Mouse (Mus musculus): ENCODE results near the gene Mrtfb. TPM values are rescaled to one million over a fixed set of nuclear protein-coding genes. Genes with fewer than 3 reads are reported as not detected.

Mrtfb gene
- polyA plus RNA-seq, 2 experiments = 1.1 to 3.3 TPM

DNA sequence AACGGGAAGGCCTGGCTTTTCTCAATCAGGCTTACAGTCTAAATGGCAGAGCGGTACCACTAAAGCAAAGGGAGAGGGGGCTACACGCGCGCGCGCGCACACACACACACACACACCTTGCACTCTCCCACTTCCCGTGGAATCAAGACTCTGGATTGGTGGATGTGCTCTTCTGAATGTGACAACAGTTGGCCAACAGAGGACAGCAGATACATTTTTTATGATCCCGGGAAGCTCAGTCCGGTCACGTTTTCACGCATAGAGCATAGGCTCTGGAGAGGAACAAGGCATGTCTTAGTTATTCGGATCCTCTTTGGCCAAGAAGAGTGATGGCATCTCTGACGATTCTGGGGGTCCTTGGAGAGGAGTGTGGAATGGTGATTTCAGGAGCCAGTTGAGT, 190.2 kb downstream of the Mrtfb start:
- Histone ChIP-seq H3K27me3 (ENCODE audit: control insufficient read depth, insufficient read depth, low read length) (peaks cover 16% of the 10 kb centered on the region; the same call in 1 of the 2 replicates), H3K4me2 (ENCODE audit: low read depth) (peak overlapping the region; percentile 98), H3K9ac (replicated peaks) (no peak overlapping the region), H3K9me3 (ENCODE audit: control insufficient read depth, low read length) (no peaks in the 10 kb centered on the region), H3K27ac (no peak overlapping the region), H3K4me1 (replicated peaks; ENCODE audit: control insufficient read depth in 2 of 2, insufficient read depth in 2 of 2, low read length in 1 of 2) (peaks cover 11 to 20% of the 10 kb centered on the region in 2 experiments; a peak in 3 of 4 replicates), H3K4me3 (ENCODE audit: insufficient read depth in 1 of 2, low read depth in 2 of 2, low read length in 2 of 2) (no peak overlapping the region; a peak in 1 of 4 replicates), H3K36me3 (replicated peaks; ENCODE audit: control insufficient read depth, insufficient read depth, low read depth) (no peaks in the 10 kb centered on the region)
- ATAC-seq (ENCODE audit: insufficient read depth) (no peak), DNase-seq (ENCODE audit: low read depth in 3 of 3, low spot score in 3 of 3) (no peak)
- no peak for TF ChIP-seq EP300 (IDR thresholded peaks at IDR 0.05; ENCODE audit: low read depth)
- TF ChIP-seq CTCF (IDR thresholded peaks at IDR 0.05; ENCODE audit: low read depth) = peak; percentile 3; the same call in 1 of the 2 replicates
- 40% methylated on average over 15 of the region's 15 CpGs for WGBS (ENCODE audit: insufficient replicate concordance)

GRCm38 (mm10) chr16:13446971-13447283, 190.6 kb downstream of the Mrtfb start:
- Histone ChIP-seq H3K4me2 (ENCODE audit: low read depth) (peak overlapping the region; percentile 98), H3K4me1 (replicated peaks; ENCODE audit: control insufficient read depth in 2 of 2, insufficient read depth in 2 of 2, low read length in 1 of 2) (peaks cover 11 to 20% of the 10 kb centered on the region in 2 experiments; a peak in 3 of 4 replicates), H3K27ac (no peak overlapping the region), H3K9ac (replicated peaks) (no peak overlapping the region), H3K9me3 (ENCODE audit: control insufficient read depth, low read length) (no peaks in the 10 kb centered on the region), H3K36me3 (replicated peaks; ENCODE audit: control insufficient read depth, insufficient read depth, low read depth) (no peaks in the 10 kb centered on the region), H3K4me3 (ENCODE audit: insufficient read depth in 1 of 2, low read depth in 2 of 2, low read length in 2 of 2) (peak overlapping the region; percentile 18 to 61; a peak in 2 of 4 replicates), H3K27me3 (ENCODE audit: control insufficient read depth, insufficient read depth, low read length) (peaks cover 16% of the 10 kb centered on the region; the same call in 1 of the 2 replicates)
- WGBS (ENCODE audit: insufficient replicate concordance) = 8% methylated on average over 10 of the region's 11 CpGs
- ATAC-seq (ENCODE audit: insufficient read depth) (no peak), DNase-seq (ENCODE audit: low read depth in 3 of 3, low spot score in 3 of 3) (no peak)
- TF ChIP-seq CTCF (IDR thresholded peaks at IDR 0.05; ENCODE audit: low read depth) = no peak
- TF ChIP-seq EP300 (IDR thresholded peaks at IDR 0.05; ENCODE audit: low read depth) = no peak

- under 1% methylated on average over 39 of the region's 43 CpGs for WGBS (ENCODE audit: insufficient replicate concordance)
- ATAC-seq (ENCODE audit: insufficient read depth) = peak; percentile 52
These were observed 191.2 kb downstream of the Mrtfb start for GRCm38 (mm10) chr16:13447284-13448050.

DNA sequence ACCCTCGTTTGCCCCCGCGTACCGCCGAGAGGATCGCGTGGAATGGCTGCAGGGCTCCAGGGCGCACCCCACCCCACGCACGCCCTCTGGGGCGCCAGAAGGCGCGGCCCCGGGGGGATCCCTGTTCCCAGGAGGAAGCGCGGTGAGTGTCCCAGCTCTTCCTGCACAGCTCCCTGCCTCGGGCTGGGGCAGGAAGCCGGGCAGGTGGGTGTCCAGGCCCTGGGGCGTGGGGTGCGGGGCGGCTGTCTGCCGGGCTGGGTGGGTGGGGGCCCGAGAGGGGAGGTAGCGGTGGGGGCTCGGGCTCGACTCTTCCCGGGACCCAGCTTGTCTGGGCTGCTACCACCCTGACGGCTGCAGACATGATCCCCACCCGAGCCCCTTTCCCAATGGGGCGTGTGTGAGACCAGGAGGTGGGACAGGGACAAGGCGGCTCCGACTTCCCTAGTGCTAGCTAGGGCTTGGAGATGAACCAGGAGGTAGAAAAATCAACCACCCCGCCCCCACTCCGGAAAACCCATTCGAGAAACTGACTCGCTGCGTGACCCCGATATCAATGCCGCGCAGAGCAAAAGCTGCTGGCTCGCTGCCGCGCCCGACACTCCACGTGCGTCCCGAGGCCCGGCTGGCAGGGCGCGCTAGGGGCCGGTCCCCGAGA, 191.9 kb downstream of the Mrtfb start:
- under 1% methylated on average over 52 of the region's 52 CpGs for WGBS (ENCODE audit: insufficient replicate concordance)
- DNase-seq (ENCODE audit: low read depth in 3 of 3, low spot score in 3 of 3) (no peak), ATAC-seq (ENCODE audit: insufficient read depth) (peak; percentile 42)
- Histone ChIP-seq H3K4me1 (replicated peaks; ENCODE audit: control insufficient read depth in 2 of 2, insufficient read depth in 2 of 2, low read length in 1 of 2) (peaks cover 11 to 20% of the 10 kb centered on the region in 2 experiments; a peak in 3 of 4 replicates), H3K4me3 (ENCODE audit: insufficient read depth in 1 of 2, low read depth in 2 of 2, low read length in 2 of 2) (peak overlapping the region; percentile 61 to 62), H3K4me2 (ENCODE audit: low read depth) (peak overlapping the region; percentile 98), H3K27me3 (ENCODE audit: control insufficient read depth, insufficient read depth, low read length) (peaks cover 16% of the 10 kb centered on the region; the same call in 1 of the 2 replicates), H3K36me3 (replicated peaks; ENCODE audit: control insufficient read depth, insufficient read depth, low read depth) (no peaks in the 10 kb centered on the region), H3K9me3 (ENCODE audit: control insufficient read depth, low read length) (no peaks in the 10 kb centered on the region), H3K9ac (replicated peaks) (peak overlapping the region; percentile 64), H3K27ac (no peak overlapping the region)
- no peak for TF ChIP-seq CTCF (IDR thresholded peaks at IDR 0.05; ENCODE audit: low read depth)
- TF ChIP-seq EP300 (IDR thresholded peaks at IDR 0.05; ENCODE audit: low read depth) = no peak

More at GRCm38 (mm10) chr16:13447284-13448050, 191.2 kb downstream of the Mrtfb start:
- Histone ChIP-seq H3K27ac (no peak overlapping the region), H3K9me3 (ENCODE audit: control insufficient read depth, low read length) (no peaks in the 10 kb centered on the region), H3K9ac (replicated peaks) (peak overlapping the region; percentile 64), H3K4me2 (ENCODE audit: low read depth) (peak overlapping the region; percentile 98), H3K27me3 (ENCODE audit: control insufficient read depth, insufficient read depth, low read length) (peaks cover 16% of the 10 kb centered on the region; the same call in 1 of the 2 replicates), H3K4me1 (replicated peaks; ENCODE audit: control insufficient read depth in 2 of 2, insufficient read depth in 2 of 2, low read length in 1 of 2) (peaks cover 11 to 20% of the 10 kb centered on the region in 2 experiments; a peak in 3 of 4 replicates), H3K36me3 (replicated peaks; ENCODE audit: control insufficient read depth, insufficient read depth, low read depth) (no peaks in the 10 kb centered on the region), H3K4me3 (ENCODE audit: insufficient read depth in 1 of 2, low read depth in 2 of 2, low read length in 2 of 2) (peak overlapping the region; percentile 61 to 62)
- TF ChIP-seq CTCF (IDR thresholded peaks at IDR 0.05; ENCODE audit: low read depth) (no peak), EP300 (IDR thresholded peaks at IDR 0.05; ENCODE audit: low read depth) (no peak)
- DNase-seq (ENCODE audit: low read depth in 3 of 3, low spot score in 3 of 3) = no peak

- H3K36me3 ChIP-seq (replicated peaks; ENCODE audit: control insufficient read depth, insufficient read depth, low read depth) = no peaks in the 10 kb centered on the region
- peak overlapping the region; percentile 61 to 62 for H3K4me3 ChIP-seq (ENCODE audit: insufficient read depth in 1 of 2, low read depth in 2 of 2, low read length in 2 of 2)
- H3K4me1 ChIP-seq (replicated peaks; ENCODE audit: control insufficient read depth in 2 of 2, insufficient read depth in 2 of 2, low read length in 1 of 2) = peaks cover 11 to 16% of the 10 kb centered on the region in 2 experiments; a peak in 3 of 4 replicates
- DNase-seq (ENCODE audit: low read depth in 3 of 3, low spot score in 3 of 3) (no peak), ATAC-seq (ENCODE audit: insufficient read depth) (no peak; the same call in 1 of the 2 replicates)
- H3K4me2 ChIP-seq (ENCODE audit: low read depth) = peak overlapping the region; percentile 98
- TF ChIP-seq EP300 (IDR thresholded peaks at IDR 0.05; ENCODE audit: low read depth) = no peak
- no peaks in the 10 kb centered on the region for H3K9me3 ChIP-seq (ENCODE audit: control insufficient read depth, low read length)
- peaks cover 16% of the 10 kb centered on the region; the same call in 1 of the 2 replicates for H3K27me3 ChIP-seq (ENCODE audit: control insufficient read depth, insufficient read depth, low read length)
- H3K27ac ChIP-seq = no peak overlapping the region
- H3K9ac ChIP-seq (replicated peaks) = peak overlapping the region; percentile 37
- 7% methylated on average over 8 of the region's 8 CpGs for WGBS (ENCODE audit: insufficient replicate concordance)
These were observed 192.4 kb downstream of the Mrtfb start for GRCm38 (mm10) chr16:13448706-13449090.
